9 mouse cellular contexts compared by ENCODE assay signal in the genomic region with DNA sequence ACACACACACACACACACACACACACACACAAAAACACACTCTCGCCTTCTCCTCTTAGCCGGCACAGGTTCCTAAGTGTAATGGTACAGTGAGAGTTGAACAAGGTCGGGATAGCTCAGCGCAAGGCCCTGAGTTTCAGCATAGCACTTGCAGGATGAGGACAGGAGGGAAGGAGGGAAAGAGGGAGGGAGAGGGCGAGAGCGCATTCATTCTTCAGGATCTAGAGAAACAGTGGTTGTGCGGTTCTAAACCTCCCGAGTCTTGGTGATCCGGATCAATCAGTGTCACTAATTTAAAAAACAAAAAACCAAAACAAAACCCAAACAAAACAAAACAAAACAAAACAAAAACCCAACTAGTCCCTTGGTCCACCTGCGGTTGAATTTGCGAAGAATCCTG. TPM values are rescaled to one million over a fixed set of nuclear protein-coding genes. Genes with fewer than 3 reads are reported as not detected.
DNase-seq lines count a peak whose midpoint lies in the region; ATAC-seq and TF ChIP-seq lines count a peak whose summit lies in the region.
"Had no signal": no experiment of that assay in that cellular context is flagged by ENCODE, and none has a peak within 500 bp of the region (broad histone marks: within the 10 kb centered on the region; RNA-seq: fewer than 3 reads in every experiment).

No protein-coding gene starts in this region.

- H3K27me3 ChIP-seq in spleen, adult 2 months (ENCODE audit: control insufficient read depth, insufficient read depth, low read length), result peaks cover 7% of the 10 kb centered on the region
- peaks cover 54% of the 10 kb centered on the region for H3K27me3 ChIP-seq in liver, embryonic 11.5 days (replicated peaks; ENCODE audit: control insufficient read depth, insufficient read depth, low read length)
- peaks cover 41% of the 10 kb centered on the region for H3K27me3 ChIP-seq in stomach, embryonic 16.5 days (ENCODE audit: control insufficient read depth, insufficient read depth, low read length)

- 26% methylated on average over 11 of the region's 11 CpGs for WGBS in spleen, adult 2 months
- 10% methylated on average over 11 of the region's 11 CpGs for WGBS in liver, embryonic 11.5 days
- 11% methylated on average over 11 of the region's 11 CpGs for WGBS in stomach, embryonic 16.5 days

- TF ChIP-seq CTCF in gastrocnemius, adult 2 months (IDR thresholded peaks at IDR 0.05), result no peak
- no peak for TF ChIP-seq CTCF in spleen, adult 2 months (IDR thresholded peaks at IDR 0.05; ENCODE audit: extremely low read depth, insufficient read depth, insufficient read length, insufficient replicate concordance)

- H3K4me3 ChIP-seq in gastrocnemius, adult 2 months, result peak overlapping the region; percentile 77
- H3K4me3 ChIP-seq in spleen, adult 2 months (ENCODE audit: extremely low read depth, insufficient read depth, insufficient read length), result peak overlapping the region; percentile 35; the same call in 1 of the 2 replicates
- peak overlapping the region; percentile 45 for H3K4me3 ChIP-seq in liver, embryonic 11.5 days (ENCODE audit: low read depth, low read length)
- peak overlapping the region; percentile 51 for H3K4me3 ChIP-seq in stomach, embryonic 16.5 days (replicated peaks; ENCODE audit: low read length)

- H3K4me2 ChIP-seq in liver, embryonic 11.5 days, result peak overlapping the region; percentile 58
- peak overlapping the region; percentile 97 for H3K4me2 ChIP-seq in stomach, embryonic 16.5 days (ENCODE audit: low read depth, low read length)

- TF ChIP-seq POLR2A in spleen, adult 2 months (IDR thresholded peaks at IDR 0.05; ENCODE audit: low read depth, low read length), result no peak

- DNase-seq in gastrocnemius, adult 2 months, result no peak
- DNase-seq in gastrocnemius, postnatal 14 days, result no peak
- no peak for DNase-seq in spleen, adult 2 months (ENCODE audit: low read depth in 1 of 2, low spot score in 2 of 2)
- no peak for DNase-seq in spleen, postnatal 4 days (ENCODE audit: low spot score in 2 of 2)
- DNase-seq in liver, embryonic 11.5 days (ENCODE audit: low spot score), result no peak
- no peak for DNase-seq in layer of hippocampus, postnatal 10 days (ENCODE audit: low spot score in 2 of 2)
- DNase-seq in right cerebral cortex, adult 2 months (ENCODE audit: low spot score in 2 of 2), result no peak
- DNase-seq: adrenal gland, adult 8-10 months had no signal

- H3K4me1 ChIP-seq in spleen, adult 2 months (ENCODE audit: control insufficient read depth, insufficient read depth, insufficient read length), result no peaks in the 10 kb centered on the region
- no peaks in the 10 kb centered on the region for H3K4me1 ChIP-seq in liver, embryonic 11.5 days (replicated peaks; ENCODE audit: control insufficient read depth, insufficient read depth, low read length)
- H3K4me1 ChIP-seq in stomach, embryonic 16.5 days (ENCODE audit: control insufficient read depth, insufficient read depth, low read length), result peaks cover 6% of the 10 kb centered on the region; the same call in 1 of the 2 replicates

- H3K36me3 ChIP-seq in spleen, adult 2 months (ENCODE audit: control insufficient read depth, insufficient read depth, low read length), result no peaks in the 10 kb centered on the region
- H3K36me3 ChIP-seq in liver, embryonic 11.5 days (ENCODE audit: control insufficient read depth, insufficient read depth, low read length), result no peaks in the 10 kb centered on the region
- H3K36me3 ChIP-seq in stomach, embryonic 16.5 days (ENCODE audit: control insufficient read depth, insufficient read depth, low read length), result no peaks in the 10 kb centered on the region

- intact Hi-C loops in gastrocnemius, adult 2 months (cut with DNase I), result loop anchor here (5.0 kb wide), 1 partner anchor 40 kb away; no protein-coding TSS in a partner anchor
- intact Hi-C loops in gastrocnemius, postnatal 14 days (cut with DNase I; ENCODE audit: low total_unique reads), result no loop called here

- peak overlapping the region; percentile 12 for H3K27ac ChIP-seq in gastrocnemius, adult 2 months
- H3K27ac ChIP-seq in spleen, adult 2 months (ENCODE audit: insufficient read depth, low read length), result no peak overlapping the region
- H3K27ac ChIP-seq in liver, embryonic 11.5 days (ENCODE audit: low read depth, low read length), result no peak overlapping the region
- H3K27ac ChIP-seq in stomach, embryonic 16.5 days (ENCODE audit: low read length), result no peak overlapping the region

- no peaks in the 10 kb centered on the region for H3K9me3 ChIP-seq in liver, embryonic 11.5 days (ENCODE audit: control insufficient read depth, low read length)
- no peaks in the 10 kb centered on the region for H3K9me3 ChIP-seq in stomach, embryonic 16.5 days (replicated peaks; ENCODE audit: control insufficient read depth, low read length)

- no peak overlapping the region for H3K9ac ChIP-seq in liver, embryonic 11.5 days (ENCODE audit: low read depth, low read length)
- peak overlapping the region; percentile 63; the same call in 1 of the 2 replicates for H3K9ac ChIP-seq in stomach, embryonic 16.5 days (ENCODE audit: low read length)

- ATAC-seq in liver, embryonic 11.5 days (replicated peaks; ENCODE audit: low FRiP score), result no peak
- no peak for ATAC-seq in stomach, embryonic 16.5 days (ENCODE audit: insufficient read depth, low FRiP score)

RNA-seq across cellular contexts. Expression of a gene that starts 0.5 kb away (rescaled TPM):
- under 1 TPM; 0.36 to 0.67 TPM for total RNA-seq in gastrocnemius, adult 2 months (2021)
- under 1 TPM; 0.24 to 0.39 TPM for total RNA-seq in gastrocnemius, postnatal 14 days (2021)
- 0.88 and 1.2 TPM in 2 replicates for polyA plus RNA-seq in spleen, adult 2 months (2012; rRNA removed)
- polyA plus RNA-seq in liver, embryonic 11.5 days (2014; fragmentation: Nextera tagmentation; extraction: Ambion mirVana), result 0.04 TPM in 1 of 2 replicates, not detected in the other
- polyA plus RNA-seq in stomach, embryonic 16.5 days (2015; fragmentation: Nextera tagmentation; extraction: Ambion mirVana), result 0.07 and 0.19 TPM in 2 replicates
- total RNA-seq in layer of hippocampus, postnatal 10 days (2021), result 1 to 10 TPM; 3.7 to 5.9 TPM
